Mouse (Mus musculus) heart, postnatal 36 days (tissue): ENCODE measurements at regions not wholly inside any gene's neighbourhood (a gene's known extent, or its start where the extent isn't known, plus 50 kb on each side); places are given as distances from the start of the nearest gene placed in this dataset.

Source experiments
- DNase-seq, 2 experiments: peaks; one replicate each; pipeline ENCODE4 v3.0.0; 2021 to 2022
- intact Hi-C: fragments of 180-260 bp; cut with DNase I; formaldehyde crosslinking; loops from one replicate; pipeline ENCODE4 v1.15.1; 2025

- DNase-seq, result peak; percentile 3 to 13
- intact Hi-C loops, result no loop called here
Observed at GRCm38 (mm10) chr2:95232135-95232772, 794.3 kb upstream of the Api5 start.

- DNase-seq, result no peak
- intact Hi-C loops, result no loop called here
Observed at GRCm38 (mm10) chr2:95231739-95232134, 793.8 kb upstream of the Api5 start.

- intact Hi-C loops, result no loop called here
Observed at GRCm38 (mm10) chr2:95229386-95229785, 791.5 kb upstream of the Api5 start.

GRCm38 (mm10) chr2:95210216-95210941, 772.4 kb upstream of the Api5 start:
- intact Hi-C loops, result no loop called here
- DNase-seq, result no peak

More at GRCm38 (mm10) chr2:95229386-95229785, 791.5 kb upstream of the Api5 start:
- DNase-seq, result no peak
